Mouse (Mus musculus) spleen, postnatal 14 days (tissue): ENCODE data around the gene Tmem79.
"Not testable (repeated sequence)": the region's sequence is repeated elsewhere in the genome, so short reads cannot be mapped to it uniquely, and the experiment has no call there.

Source experiments
- DNase-seq, 2 experiments: peaks; one replicate each; pipeline ENCODE4 v3.0.0; 2021 to 2022; ENCODE audit warnings: low spot score in 2 of 2

Tmem79 gene

DNA sequence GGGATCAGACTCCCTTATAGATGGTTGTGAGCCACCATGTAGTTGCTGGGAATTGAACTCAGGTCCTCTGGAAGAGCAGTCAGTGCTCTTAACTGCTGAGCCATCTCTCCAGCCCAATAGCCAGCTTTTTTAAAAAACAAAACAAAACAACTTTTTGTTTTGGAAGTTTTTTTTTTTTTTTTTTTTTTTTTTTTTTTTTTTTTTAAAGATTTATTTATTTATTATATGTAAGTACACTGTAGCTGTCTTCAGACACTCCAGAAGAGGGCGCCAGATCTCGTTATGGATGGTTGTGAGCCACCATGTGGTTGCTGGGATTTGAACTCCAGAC lies 50.4 kb downstream of the Tmem79 start:
- not testable (repeated sequence) for DNase-seq

DNA sequence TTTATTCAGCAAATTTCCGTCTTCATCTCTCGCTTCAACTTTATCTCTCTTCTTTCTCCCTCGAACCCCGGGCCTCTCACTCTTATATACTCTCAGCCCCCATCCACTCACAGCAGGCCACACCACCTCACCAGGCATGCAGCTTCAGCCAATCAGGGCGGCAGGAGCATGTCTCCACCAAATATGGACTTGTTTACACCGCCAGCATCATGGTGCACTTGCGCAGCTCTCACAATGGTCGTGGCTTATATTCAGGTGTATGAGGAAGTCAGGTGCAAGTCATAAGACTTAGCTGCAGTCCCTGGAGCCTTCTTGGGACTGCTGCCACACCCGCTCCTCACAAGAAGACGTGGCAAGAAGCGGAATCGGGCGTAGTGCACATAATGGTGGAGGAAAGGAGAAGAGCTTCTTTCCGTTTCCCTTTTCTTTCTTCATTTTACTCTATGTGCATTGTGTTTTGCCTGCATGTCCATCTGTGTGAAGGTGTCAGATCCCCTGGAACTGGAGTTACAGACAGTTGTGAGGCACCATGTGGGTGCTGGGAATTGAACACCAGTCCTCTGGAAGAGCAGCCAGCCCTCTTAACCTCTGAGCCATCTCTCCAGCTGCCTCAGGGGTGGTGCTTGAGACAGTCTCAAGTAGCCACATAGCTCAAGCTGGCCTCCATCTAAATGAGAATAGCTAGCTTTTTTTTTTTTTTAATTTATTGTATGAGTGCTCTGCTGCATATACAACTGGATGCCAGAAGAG lies 51.0 kb downstream of the Tmem79 start:
- DNase-seq = not testable (repeated sequence)

DNA sequence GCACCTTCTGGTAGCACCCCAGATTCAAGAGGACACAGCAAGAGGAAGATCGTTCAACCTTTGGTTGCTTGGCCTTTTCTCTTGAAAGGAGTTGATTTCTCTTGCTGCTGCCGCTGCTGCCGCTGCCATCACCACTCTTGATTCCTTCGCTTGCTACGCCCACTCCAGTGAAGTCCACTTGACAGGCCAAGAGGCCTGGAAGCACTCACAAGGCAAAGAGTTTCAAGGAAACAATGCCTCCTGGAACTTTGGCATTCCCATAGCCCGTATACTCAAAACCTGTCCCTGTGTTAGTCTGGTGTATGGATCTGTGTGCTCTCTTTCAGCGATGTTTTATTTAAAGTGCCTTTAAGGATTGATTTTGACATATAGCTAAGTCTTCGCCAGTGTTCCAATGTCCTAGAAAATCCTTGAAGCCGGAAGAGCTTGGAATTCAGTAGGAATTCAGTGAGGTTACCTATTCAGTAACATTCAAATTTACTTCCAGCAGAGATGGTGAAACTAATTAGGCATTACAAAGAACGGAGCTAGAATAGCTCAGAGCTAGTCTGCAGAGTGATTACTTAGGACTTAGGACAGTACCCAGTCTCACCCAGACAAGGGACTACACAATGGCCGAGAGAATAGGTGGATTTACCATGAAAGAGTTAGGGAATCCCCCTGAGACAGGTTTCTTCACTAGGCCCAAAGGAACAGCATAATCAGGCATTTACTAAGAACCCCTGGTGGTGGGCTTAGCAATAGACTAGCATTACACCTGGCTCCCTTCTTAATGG lies 54.6 kb downstream of the Tmem79 start:
- not testable (repeated sequence) for DNase-seq

DNA sequence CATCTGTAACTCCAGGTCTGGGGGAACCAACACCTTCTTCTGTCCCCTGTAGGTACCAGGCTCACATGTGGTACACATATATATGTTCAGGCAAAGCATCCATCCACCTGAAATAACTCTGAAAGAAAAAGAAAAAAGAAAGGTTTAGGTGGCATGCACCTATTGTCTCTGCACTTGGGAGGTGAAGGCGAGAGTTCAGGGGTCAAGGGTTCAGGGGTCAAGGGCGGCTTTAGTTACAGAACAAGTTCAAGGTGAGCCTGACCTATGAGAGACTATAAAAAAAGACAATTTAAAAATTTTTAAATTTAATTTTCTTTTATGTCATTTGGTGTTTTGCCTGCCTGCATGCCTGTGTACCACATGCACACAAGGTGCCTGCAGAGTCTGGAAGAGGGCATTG lies 55.9 kb downstream of the Tmem79 start:
- no peak for DNase-seq
